Mouse (Mus musculus) hindbrain, embryonic 11.5 days (tissue): Measurements from ENCODE around the gene Hapln2. TPM values are rescaled to one million over a fixed set of nuclear protein-coding genes. Genes with fewer than 3 reads are reported as not detected.
A peak's percentile ranks its signal among the peaks of the same experiment; 100 is the strongest.

Source experiments
- ATAC-seq: fragments of 200-750 bp; cut with Nextera tagmentation; 2 replicates; pipeline ENCODE4 v1.8.0; 2017; ENCODE audit warnings: mild to moderate bottlenecking, moderate TSS enrichment, moderate library complexity; ENCODE audit not compliant: low FRiP score
- DNase-seq: peaks from one replicate; pipeline ENCODE4 v3.0.0-alpha.2; 2015; ENCODE audit warnings: low spot score
- H3K27ac ChIP-seq: fragments of 300-500 bp; sonication (generic); 2 replicates; pipeline ENCODE4 v1.5.1; 2014; ENCODE audit warnings: mild to moderate bottlenecking, low read depth, low read length
- H3K27me3 ChIP-seq: fragments of 300-500 bp; sonication (generic); 2 replicates; pipeline ENCODE4 v1.6.1; 2014; ENCODE audit warnings: mild to moderate bottlenecking, low read length, moderate library complexity, mixed read lengths; ENCODE audit not compliant: control insufficient read depth, insufficient read depth
- H3K36me3 ChIP-seq: fragments of 300-500 bp; sonication (generic); 2 replicates; pipeline ENCODE4 v1.6.1; 2014; ENCODE audit warnings: mild to moderate bottlenecking, low read length, moderate library complexity, mixed read lengths; ENCODE audit not compliant: control insufficient read depth, insufficient read depth
- H3K4me1 ChIP-seq: fragments of 300-500 bp; sonication (generic); replicated peaks from 2 replicates; pipeline ENCODE4 v1.6.1; 2014; ENCODE audit warnings: low read length, mixed read lengths; ENCODE audit not compliant: control insufficient read depth, insufficient read depth
- H3K4me2 ChIP-seq: fragments of 300-500 bp; sonication (generic); replicated peaks from 2 replicates; pipeline ENCODE4 v1.6.1; 2014; ENCODE audit warnings: mild to moderate bottlenecking, low read depth, low read length
- H3K4me3 ChIP-seq: fragments of 300-500 bp; sonication (generic); 2 replicates; pipeline ENCODE4 v1.5.1; 2014; ENCODE audit warnings: low read depth, low read length
- H3K9ac ChIP-seq: fragments of 300-500 bp; sonication (generic); 2 replicates; pipeline ENCODE4 v1.6.1; 2014; ENCODE audit warnings: low read depth, low read length
- H3K9me3 ChIP-seq: fragments of 300-500 bp; sonication (generic); 2 replicates; pipeline ENCODE4 v1.6.1; 2016; ENCODE audit warnings: low read length; ENCODE audit not compliant: control insufficient read depth
- WGBS: fragments of 180-500 bp; shearing (Covaris S2); extraction: QIAGEN DNeasy Blood & Tissue Kit; methylation state at CpG from one replicate; pipeline ENCODE4 v1.1.7; 2014; 5-methylcytosine and 5-hydroxymethylcytosine counted together
- polyA plus RNA-seq: library from polyadenylated mRNA; unstranded; fragments of >200 nt; fragmentation: Nextera tagmentation; extraction: Ambion mirVana; gene quantifications from 2 replicates; pipeline ENCODE4 v1.2.1, GENCODE M21; 2014

Gene Hapln2
- polyA plus RNA-seq, 1 experiment from 2014 or later: not detected

DNA sequence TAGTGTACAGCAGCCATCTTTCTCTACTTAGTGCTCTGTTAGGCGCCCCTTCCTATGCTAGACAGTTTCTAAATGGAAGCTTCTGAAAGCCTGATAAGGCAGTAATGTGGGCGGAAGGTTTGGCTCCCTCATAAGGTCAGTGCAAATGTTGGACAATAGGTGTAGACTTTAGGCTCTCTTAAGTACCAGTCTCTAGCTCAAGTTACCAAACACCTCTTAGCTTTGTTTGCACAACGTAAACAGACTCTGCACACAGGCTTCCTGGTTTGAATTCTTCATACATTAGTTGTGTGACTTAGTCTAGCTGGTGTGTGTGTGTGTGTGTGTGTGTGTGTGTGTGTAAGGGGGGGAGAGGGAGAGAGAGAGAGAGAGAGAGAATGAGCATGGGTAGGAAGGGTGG lies 22.1 kb upstream of the Hapln2 start:
- H3K9me3 ChIP-seq: no peaks in the 10 kb centered on the region
- no peak for DNase-seq
- ATAC-seq: no peak
- H3K4me1 ChIP-seq: no peaks in the 10 kb centered on the region
- H3K36me3 ChIP-seq: peaks cover 3% of the 10 kb centered on the region; the same call in 1 of the 2 replicates
- no peak overlapping the region for H3K27ac ChIP-seq
- no peaks in the 10 kb centered on the region for H3K27me3 ChIP-seq
- H3K9ac ChIP-seq: no peak overlapping the region
- H3K4me2 ChIP-seq: no peak overlapping the region
- H3K4me3 ChIP-seq: no peak overlapping the region
- 90% methylated on average over 3 of the region's 3 CpGs for WGBS

DNA sequence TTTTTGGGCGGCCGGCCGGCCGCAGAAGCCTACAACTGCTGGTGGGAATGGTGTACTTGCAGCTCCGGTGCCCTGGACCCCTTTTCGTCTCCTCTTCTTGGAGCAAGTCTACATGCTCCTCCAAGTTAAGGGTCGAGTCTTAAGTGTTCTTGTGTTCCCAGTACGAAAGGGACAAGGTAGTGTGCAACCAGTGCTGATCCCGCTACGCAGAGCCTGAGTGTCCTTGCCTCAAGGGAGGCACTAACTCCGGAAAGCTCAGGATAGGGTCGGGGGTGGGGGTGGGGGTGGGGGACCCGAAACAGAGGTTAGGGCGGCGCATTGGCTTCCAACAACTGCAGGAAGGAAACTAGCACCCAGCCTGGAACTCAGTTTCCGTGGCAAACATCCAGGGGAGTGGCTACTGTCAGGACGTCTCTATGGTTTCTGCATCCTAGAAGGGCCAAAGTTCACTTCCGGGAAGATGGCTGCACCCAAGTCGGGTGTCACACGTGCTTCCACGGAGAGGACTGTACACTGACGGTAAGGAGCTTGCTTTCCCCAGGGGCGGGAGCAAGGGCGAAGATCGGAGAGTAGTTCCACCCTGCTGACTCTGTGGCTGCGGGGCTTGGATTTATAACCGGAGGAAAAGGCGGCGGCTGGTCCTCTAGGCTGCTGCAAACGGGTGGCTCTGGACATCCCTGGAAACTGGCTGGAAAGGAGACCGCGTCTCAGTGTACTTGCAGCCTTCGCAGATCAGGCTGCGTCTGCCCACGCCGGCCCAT lies 15.5 kb upstream of the Hapln2 start, which contains the start of gene Gpatch4:
Gpatch4 (plus strand) TSS at position 448 of the 761 bp plus-strand sequence.
- Histone ChIP-seq H3K9me3 (no peaks in the 10 kb centered on the region), H3K4me3 (peak within 1 kb of the TSS; percentile 83), H3K27ac (no peak within 1 kb of the TSS), H3K36me3 (no peaks in the 10 kb centered on the region), H3K9ac (peak within 1 kb of the TSS; percentile 68), H3K4me1 (no peaks in the 10 kb centered on the region; the same call in 1 of the 2 replicates), H3K4me2 (peak within 1 kb of the TSS; percentile 65), H3K27me3 (no peaks in the 10 kb centered on the region; the same call in 1 of the 2 replicates)
- ATAC-seq: peak; percentile 85
- WGBS: 9% methylated on average over 36 of the region's 36 CpGs
- peak; percentile 97 for DNase-seq

DNA sequence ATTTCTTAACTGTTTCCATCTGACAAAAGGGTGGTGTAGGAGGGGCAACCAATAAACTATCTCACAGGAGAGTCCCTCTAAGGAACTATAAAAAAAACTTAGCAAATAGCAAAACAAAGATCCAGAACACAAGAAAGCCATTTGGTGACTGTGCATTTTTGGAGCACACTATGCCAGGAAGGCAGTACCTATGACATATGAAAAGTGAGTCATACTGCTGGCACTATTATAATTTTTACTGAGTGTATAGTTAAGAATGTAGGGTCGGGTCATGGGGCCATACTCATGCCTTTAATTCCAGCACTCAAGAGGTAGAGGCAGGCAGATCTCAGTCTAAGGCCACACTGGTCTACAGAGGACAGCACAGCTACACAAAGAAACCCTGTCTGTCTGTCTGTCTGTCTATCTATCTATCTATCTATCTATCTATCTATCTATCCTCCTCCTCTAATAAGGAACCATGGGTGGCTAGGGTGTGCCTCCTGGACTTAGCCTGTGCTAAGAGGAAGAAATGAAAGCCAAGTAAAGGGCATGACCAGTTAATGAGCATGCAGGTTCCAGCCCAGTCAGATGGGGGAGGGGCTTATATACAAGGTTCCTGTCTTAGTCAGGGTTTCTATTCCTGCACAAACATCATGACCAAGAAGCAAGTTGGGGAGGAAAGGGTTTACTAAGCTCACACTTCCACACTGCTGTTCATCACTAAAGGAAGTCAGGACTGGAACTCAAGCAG lies 8.3 kb upstream of the Hapln2 start:
- Histone ChIP-seq H3K27ac (no peak overlapping the region), H3K4me2 (no peak overlapping the region), H3K4me3 (no peak overlapping the region), H3K9me3 (no peaks in the 10 kb centered on the region), H3K4me1 (no peaks in the 10 kb centered on the region), H3K27me3 (peaks cover 2% of the 10 kb centered on the region; the same call in 1 of the 2 replicates), H3K9ac (no peak overlapping the region), H3K36me3 (no peaks in the 10 kb centered on the region)
- WGBS: 89% methylated on average over 1 of the region's 1 CpGs
- ATAC-seq: no peak
- no peak for DNase-seq

DNA sequence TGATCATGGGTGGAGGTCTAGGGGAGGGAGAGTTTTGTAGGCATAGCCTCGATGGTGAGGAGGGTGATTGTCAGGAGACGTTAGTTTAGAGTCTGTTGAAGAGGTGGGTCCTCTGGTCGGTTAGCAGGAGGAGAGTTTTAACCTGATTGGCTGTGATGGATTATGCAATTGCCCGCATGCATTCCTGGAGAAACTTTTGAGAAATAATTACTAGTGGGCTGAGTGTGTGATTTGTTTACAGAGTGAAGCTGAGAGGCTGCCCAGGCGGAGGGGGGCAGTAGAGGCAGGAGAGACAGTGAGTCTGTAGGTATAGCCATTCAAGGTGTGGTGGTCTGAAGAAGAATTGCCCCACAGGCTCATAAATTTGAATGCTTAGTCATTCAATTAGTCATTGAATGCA lies 6.1 kb upstream of the Hapln2 start:
- H3K4me3 ChIP-seq: no peak overlapping the region
- H3K4me1 ChIP-seq: no peaks in the 10 kb centered on the region
- H3K9ac ChIP-seq: no peak overlapping the region
- H3K27me3 ChIP-seq: 0 out of 2 replicates have a peak, but pooled peaks cover 2% of the 10 kb centered on the region
- no peaks in the 10 kb centered on the region for H3K9me3 ChIP-seq
- H3K27ac ChIP-seq: no peak overlapping the region
- no peak for DNase-seq
- no peak overlapping the region for H3K4me2 ChIP-seq
- no peak for ATAC-seq
- H3K36me3 ChIP-seq: no peaks in the 10 kb centered on the region
- 76% methylated on average over 5 of the region's 5 CpGs for WGBS

DNA sequence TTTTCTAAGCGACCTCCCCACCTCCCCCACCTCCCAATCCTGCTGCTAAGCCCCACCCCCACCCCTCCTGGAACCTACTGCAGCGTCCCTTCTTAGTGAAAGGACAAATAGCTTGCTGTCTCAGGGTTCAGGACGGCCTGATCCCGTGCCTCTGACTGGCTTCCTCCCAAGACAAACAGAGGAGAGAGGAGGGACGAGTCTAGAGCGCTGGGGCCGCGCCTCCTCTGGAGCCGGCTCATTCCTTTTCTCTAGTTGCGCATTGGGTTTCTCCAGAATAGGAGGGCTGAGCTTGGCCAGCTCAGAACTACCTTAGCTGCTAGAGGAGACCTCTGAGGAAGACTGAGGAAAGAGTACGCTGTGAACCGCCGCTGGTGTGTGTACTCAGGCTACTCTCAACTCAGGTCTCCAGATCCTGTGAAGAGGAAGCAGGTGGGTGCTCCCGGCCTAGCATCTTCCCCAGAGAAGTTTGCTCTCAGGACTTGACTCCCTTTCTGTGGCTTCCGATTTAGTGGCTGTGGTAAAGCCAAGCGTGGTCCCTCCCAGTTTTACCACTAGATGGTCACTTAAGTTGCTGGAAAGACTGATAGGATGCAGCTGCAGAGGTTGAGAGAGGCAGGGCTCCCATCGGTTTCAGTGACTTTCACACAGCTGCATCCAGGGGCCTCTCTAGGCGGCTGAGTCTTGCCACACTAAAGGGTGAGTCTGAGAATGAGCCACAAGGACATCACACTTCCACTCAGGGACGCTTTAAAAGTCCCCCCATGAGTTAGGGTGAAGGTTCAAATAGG lies 3.4 kb upstream of the Hapln2 start:
- DNase-seq: no peak

DNA sequence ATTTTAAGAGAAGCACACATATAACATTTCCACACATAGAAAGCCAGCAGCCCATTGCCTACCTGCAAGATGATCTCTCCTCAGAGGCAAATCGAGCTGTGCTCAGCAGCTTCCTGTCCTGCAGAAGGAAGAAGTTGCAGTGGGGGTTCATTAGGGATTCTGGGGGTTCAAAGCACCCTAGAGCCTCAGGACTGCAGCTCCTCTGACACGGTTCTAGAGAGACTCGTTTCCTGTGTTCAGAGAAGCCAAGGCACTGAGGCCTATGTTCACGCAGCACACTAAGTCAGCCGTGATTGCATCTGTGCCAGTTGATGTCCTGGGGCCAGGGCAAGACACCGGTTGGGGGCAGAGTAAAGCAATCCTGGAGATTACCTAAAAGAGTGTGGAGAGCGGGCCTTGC lies 560 bp downstream of the Hapln2 start:
- no peak overlapping the region for H3K4me3 ChIP-seq
- H3K9ac ChIP-seq: no peak overlapping the region
- no peak for ATAC-seq
- H3K4me2 ChIP-seq: no peak overlapping the region
- peaks cover 11% of the 10 kb centered on the region for H3K4me1 ChIP-seq
- 63% methylated on average over 7 of the region's 7 CpGs for WGBS
- DNase-seq: no peak
- peaks cover 42% of the 10 kb centered on the region for H3K27me3 ChIP-seq
- no peaks in the 10 kb centered on the region for H3K9me3 ChIP-seq
- H3K27ac ChIP-seq: no peak overlapping the region
- H3K36me3 ChIP-seq: no peaks in the 10 kb centered on the region

More for the DNA sequence above, 3.4 kb upstream of the Hapln2 start:
- H3K4me3 ChIP-seq: no peak overlapping the region
- H3K9me3 ChIP-seq: no peaks in the 10 kb centered on the region
- H3K36me3 ChIP-seq: no peaks in the 10 kb centered on the region
- peaks cover 7% of the 10 kb centered on the region; the same call in 1 of the 2 replicates for H3K27me3 ChIP-seq
- H3K9ac ChIP-seq: no peak overlapping the region
- 16% methylated on average over 19 of the region's 19 CpGs for WGBS
- no peak overlapping the region for H3K4me2 ChIP-seq
- no peaks in the 10 kb centered on the region for H3K4me1 ChIP-seq
- H3K27ac ChIP-seq: no peak overlapping the region
- ATAC-seq: no peak

DNA sequence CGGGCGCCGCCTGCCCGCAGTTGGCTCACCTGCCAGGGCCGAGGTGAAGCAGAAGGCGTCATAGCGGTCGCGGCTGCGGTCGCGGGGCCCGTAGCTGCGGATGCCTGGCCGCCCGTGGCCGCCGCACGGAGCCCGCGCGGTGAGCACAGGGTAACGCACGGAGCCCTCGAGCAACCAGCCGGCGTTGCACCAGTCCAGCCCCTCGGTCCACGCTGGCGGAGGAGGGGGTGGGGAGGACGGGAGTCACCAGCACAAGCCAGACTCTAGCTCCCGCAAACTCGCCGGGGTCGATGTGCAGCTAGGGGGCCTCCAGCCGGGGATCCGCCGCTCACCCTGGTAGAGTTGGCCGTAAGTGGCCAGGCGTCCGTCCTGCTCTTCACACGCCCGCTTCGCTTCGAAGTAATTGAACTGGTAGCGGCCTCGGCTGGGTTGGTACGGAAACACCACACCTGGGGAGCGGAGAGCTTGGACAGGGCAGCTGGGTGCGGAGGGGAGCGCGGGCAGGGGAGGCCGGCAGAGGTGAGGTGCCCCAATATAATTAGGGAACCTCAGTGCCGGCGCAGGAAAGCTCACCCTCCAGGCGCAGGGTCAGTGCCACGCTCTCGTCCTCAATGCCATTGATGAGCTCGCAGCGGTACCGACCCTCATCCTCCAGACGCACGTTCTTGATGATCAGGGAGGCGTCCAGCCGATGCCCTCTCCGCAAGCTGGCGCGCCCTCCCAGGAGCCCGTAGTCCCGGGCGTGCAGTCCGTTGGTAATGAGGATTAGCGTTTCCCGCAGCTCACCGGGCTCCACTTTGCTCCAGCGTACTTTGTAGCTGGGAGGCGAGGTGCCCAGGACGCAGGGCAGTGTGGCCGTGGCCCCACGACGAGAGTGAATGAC lies 4.0 kb downstream of the Hapln2 start:
- peak; percentile 69 for DNase-seq
- no peak overlapping the region for H3K27ac ChIP-seq

More for the DNA sequence above, 4.0 kb downstream of the Hapln2 start:
- no peaks in the 10 kb centered on the region for H3K9me3 ChIP-seq
- H3K4me1 ChIP-seq: peaks cover 11% of the 10 kb centered on the region
- no peaks in the 10 kb centered on the region for H3K36me3 ChIP-seq
- peak overlapping the region; percentile 98 for H3K4me2 ChIP-seq
- peaks cover 58% of the 10 kb centered on the region for H3K27me3 ChIP-seq
- H3K9ac ChIP-seq: 0 out of 2 replicates have a peak overlapping the region, but pooled peaks have one; percentile 24
- ATAC-seq: peak; percentile 80
- peak overlapping the region; percentile 52 for H3K4me3 ChIP-seq
- under 1% methylated on average over 73 of the region's 81 CpGs for WGBS
